Mouse (Mus musculus) testis, adult 2 months (tissue): ENCODE measurements around the gene Eddm3b.

Experiments used
- CTCF ChIP-seq: fragments of 200-500 bp; IDR thresholded peaks from 2 replicates; pipeline ENCODE4 v1.5.1; 2012; ENCODE audit warnings: low read depth, mild to moderate bottlenecking, inconsistent platforms, low read length, moderate library complexity; ENCODE audit not compliant: control insufficient read depth, insufficient read depth, insufficient replicate concordance
- POLR2A ChIP-seq: fragments of 200-500 bp; IDR thresholded peaks from 2 replicates; pipeline ENCODE4 v1.6.1; 2012; ENCODE audit warnings: low read depth, mild to moderate bottlenecking, inconsistent platforms, low read length, moderate library complexity; ENCODE audit not compliant: control insufficient read depth

- TF ChIP-seq POLR2A (no peak), CTCF (no peak)
Measured at GRCm38 (mm10) chr14:51152249-51152870, 38.1 kb downstream of the Eddm3b start.
